Mouse (Mus musculus): ENCODE data around the gene Rps6kb2. TPM values are rescaled to one million over a fixed set of nuclear protein-coding genes. Genes with fewer than 3 reads are reported as not detected.

The Rps6kb2 gene
- polyA plus RNA-seq, 1 experiment, result 92.1 TPM

- TF ChIP-seq GATA1 (IDR thresholded peaks at IDR 0.05; ENCODE audit: low read length), result no peak
Observed at GRCm38 (mm10) chr19:4119716-4120487, 43.3 kb downstream of the Rps6kb2 start.

DNA sequence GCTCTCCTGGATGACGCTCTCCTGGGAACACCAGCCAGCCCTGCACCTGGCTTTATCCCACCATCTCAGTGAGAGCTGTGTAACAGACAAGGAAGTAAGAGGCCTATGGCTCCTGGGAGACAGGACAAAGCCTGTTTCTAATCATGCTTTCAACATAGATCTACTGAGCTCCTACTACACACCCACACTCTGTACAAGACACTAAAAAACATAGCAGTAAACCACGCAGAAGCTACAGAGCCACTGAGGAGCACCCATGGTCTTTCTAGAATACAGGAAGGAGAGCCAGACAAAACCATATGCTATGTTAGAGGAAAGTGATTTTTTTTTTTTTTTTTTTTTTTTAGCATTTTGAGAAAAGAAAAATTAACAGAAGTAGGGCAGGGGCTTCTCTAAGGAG, 44.8 kb downstream of the Rps6kb2 start:
- TF ChIP-seq GATA1 (IDR thresholded peaks at IDR 0.05; ENCODE audit: low read length), result no peak

- no peak for TF ChIP-seq GATA1 (IDR thresholded peaks at IDR 0.05; ENCODE audit: low read length)
Observed at GRCm38 (mm10) chr19:4117006-4117405, 46.1 kb downstream of the Rps6kb2 start.

GRCm38 (mm10) chr19:4115816-4116215, 47.3 kb downstream of the Rps6kb2 start:
- TF ChIP-seq GATA1 (IDR thresholded peaks at IDR 0.05; ENCODE audit: low read length), result no peak

- no peak for TF ChIP-seq GATA1 (IDR thresholded peaks at IDR 0.05; ENCODE audit: low read length)
Observed at GRCm38 (mm10) chr19:4115144-4115543, 48.0 kb downstream of the Rps6kb2 start.

- TF ChIP-seq GATA1 (IDR thresholded peaks at IDR 0.05; ENCODE audit: low read length), result no peak
Observed at GRCm38 (mm10) chr19:4114551-4114950, 48.6 kb downstream of the Rps6kb2 start.

DNA sequence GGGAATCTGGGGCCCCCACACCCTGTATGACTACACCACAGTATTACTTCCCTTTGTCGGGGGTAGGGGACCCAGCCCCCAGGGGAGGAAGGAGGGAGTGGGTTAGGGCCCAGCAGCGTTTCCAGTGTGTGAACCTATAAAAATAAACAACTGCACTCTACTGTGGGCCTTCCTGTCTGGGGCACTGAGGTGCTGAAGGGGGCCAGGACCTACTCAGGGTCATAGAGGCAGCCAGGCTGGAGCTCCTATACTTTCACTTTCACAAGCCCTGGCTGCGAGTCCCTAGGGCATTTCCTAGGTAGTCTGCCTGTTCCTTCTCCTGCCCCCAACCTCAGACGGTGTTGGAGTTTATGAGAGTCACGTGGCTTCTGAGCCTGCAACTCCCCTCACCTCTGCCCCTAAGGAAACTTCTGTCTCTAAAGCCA, 49.3 kb downstream of the Rps6kb2 start:
- TF ChIP-seq GATA1 (IDR thresholded peaks at IDR 0.05; ENCODE audit: low read length), result no peak

GRCm38 (mm10) chr19:4113186-4113805, 49.9 kb downstream of the Rps6kb2 start:
- TF ChIP-seq GATA1 (IDR thresholded peaks at IDR 0.05; ENCODE audit: low read length), result no peak

DNA sequence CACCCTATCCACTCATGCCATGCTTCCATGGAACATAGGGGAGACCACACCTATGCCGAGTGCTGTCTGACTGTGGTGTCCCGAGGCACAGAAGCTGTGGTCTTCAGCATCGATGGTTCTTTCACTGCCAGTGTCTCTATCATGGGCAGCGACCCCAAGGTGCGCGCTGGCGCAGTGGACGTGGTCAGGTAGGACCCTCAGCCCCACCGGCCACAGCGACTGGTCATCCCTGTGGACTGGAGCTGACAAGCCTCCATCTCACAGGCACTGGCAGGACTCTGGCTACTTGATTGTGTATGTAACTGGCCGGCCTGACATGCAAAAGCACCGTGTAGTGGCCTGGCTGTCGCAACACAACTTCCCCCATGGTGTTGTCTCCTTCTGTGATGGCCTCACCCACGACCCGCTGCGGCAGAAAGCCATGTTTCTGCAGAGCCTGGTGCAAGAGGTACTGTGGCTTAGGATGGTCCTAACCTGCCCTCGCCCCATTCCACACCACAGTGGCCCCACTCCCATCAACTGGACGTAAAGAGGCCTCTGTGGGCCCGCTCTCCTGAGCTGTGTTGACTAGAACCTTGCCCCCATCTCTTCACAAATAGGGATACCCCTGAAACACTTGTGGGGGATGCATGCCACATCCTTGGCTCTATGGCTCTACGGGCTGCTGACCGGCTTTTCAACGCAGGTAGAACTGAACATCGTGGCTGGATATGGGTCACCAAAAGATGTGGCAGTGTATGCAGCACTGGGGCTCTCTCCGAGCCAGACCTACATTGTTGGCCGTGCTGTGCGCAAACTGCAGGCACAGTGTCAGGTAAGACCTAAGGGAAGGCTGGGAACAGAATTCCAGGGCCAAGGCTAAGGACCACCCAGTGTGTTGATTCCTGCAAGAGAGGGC, 50.8 kb downstream of the Rps6kb2 start:
- no peak for TF ChIP-seq GATA1 (IDR thresholded peaks at IDR 0.05; ENCODE audit: low read length)

GRCm38 (mm10) chr19:4108535-4108934, 54.6 kb downstream of the Rps6kb2 start:
- no peak for TF ChIP-seq GATA1 (IDR thresholded peaks at IDR 0.05; ENCODE audit: low read length)

DNA sequence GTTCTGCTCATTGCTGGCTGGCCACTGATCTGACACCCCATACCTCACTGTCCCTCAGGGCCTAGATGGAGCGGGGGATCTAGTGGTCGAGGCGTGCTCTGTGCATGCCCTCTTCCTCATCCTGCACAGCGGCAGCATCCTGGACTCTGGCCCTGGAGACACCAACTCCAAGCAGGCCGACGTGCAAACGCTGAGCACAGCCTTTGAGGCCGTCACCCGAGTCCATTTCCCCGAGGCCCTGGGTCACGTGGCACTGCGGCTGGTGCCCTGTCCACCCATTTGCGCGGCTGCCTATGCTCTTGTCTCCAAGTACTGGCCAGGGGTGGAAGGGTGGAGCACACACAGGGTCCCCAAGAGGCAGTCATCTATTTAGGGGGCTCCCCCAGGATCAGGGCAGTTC, 56.5 kb downstream of the Rps6kb2 start:
- TF ChIP-seq GATA1 (IDR thresholded peaks at IDR 0.05; ENCODE audit: low read length), result no peak

DNA sequence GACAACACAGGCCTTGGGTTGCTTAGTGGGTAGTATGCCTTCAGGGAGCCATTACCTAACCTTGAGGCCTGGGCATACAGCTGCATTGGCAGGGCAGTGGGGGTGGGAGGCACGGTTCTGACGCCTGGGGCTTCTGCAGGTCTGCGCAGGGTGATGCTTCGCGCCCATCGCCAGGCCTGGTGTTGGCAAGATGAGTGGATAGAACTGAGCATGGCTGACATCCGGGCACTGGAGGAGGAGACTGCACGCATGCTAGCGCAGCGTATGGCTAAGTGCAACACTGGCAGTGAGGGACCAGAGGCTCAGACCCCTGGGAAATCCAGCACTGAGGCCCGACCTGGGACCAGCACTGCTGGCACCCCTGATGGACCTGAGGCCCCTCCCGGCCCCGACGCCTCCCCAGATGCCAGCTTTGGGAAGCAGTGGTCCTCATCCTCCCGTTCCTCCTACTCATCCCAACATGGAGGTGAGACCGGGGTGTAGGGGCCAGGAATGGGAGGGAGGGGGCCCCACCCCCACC, 58.4 kb downstream of the Rps6kb2 start:
- no peak for TF ChIP-seq GATA1 (IDR thresholded peaks at IDR 0.05; ENCODE audit: low read length)

Other genes with a start within 250 kb of the Rps6kb2 start
- not detected in 2 replicates for gene Aldh3b1, start 233.5 kb downstream of the Rps6kb2 start, polyA plus RNA-seq (2012)
- 0.11 TPM in 1 of 2 replicates, not detected in the other for gene Unc93b1, start 228.2 kb downstream of the Rps6kb2 start, polyA plus RNA-seq (2012)
- not detected in 2 replicates for gene Aldh3b3, start 204.7 kb downstream of the Rps6kb2 start, polyA plus RNA-seq (2012)
- not detected in 2 replicates for gene Aldh3b2, start 191.0 kb downstream of the Rps6kb2 start, polyA plus RNA-seq (2012)
- gene Acy3, start 176.8 kb downstream of the Rps6kb2 start, polyA plus RNA-seq (2012), result 5.4 and 7.1 TPM in 2 replicates
- gene Tbx10, start 170.6 kb downstream of the Rps6kb2 start, polyA plus RNA-seq (2012), result not detected in 2 replicates
- gene Nudt8, start 162.8 kb downstream of the Rps6kb2 start, polyA plus RNA-seq (2012), result 26.3 and 32.2 TPM in 2 replicates
- gene Gm49405, start 162.7 kb downstream of the Rps6kb2 start, polyA plus RNA-seq (2012), result 3.8 and 5.3 TPM in 2 replicates
- 7.2 and 8.9 TPM in 2 replicates for gene Doc2g, start 160.0 kb downstream of the Rps6kb2 start, polyA plus RNA-seq (2012)
- gene Ndufv1, start 150.5 kb downstream of the Rps6kb2 start, polyA plus RNA-seq (2012), result 378 and 401 TPM in 2 replicates
- 40.1 and 105 TPM in 2 replicates for gene Gstp1, start 125.4 kb downstream of the Rps6kb2 start, polyA plus RNA-seq (2012)
- gene Gstp2, start 117.3 kb downstream of the Rps6kb2 start, polyA plus RNA-seq (2012), result not detected in 2 replicates
- gene Gstp3, start 103.8 kb downstream of the Rps6kb2 start, polyA plus RNA-seq (2012), result 4.1 and 7.7 TPM in 2 replicates
- gene Cabp2, start 81.8 kb downstream of the Rps6kb2 start, polyA plus RNA-seq (2012), result not detected in 2 replicates
- gene Cdk2ap2, start 66.2 kb downstream of the Rps6kb2 start, polyA plus RNA-seq (2012), result 70.4 and 72.4 TPM in 2 replicates
- gene Pitpnm1, start 63.4 kb downstream of the Rps6kb2 start, polyA plus RNA-seq (2012), result 36.1 and 36.7 TPM in 2 replicates
- gene Aip, start 37.5 kb downstream of the Rps6kb2 start, polyA plus RNA-seq (2012), result 99.6 and 105 TPM in 2 replicates
- gene Gpr152, start 23.6 kb downstream of the Rps6kb2 start, polyA plus RNA-seq (2012), result not detected in 2 replicates
- gene Cabp4, start 19.3 kb downstream of the Rps6kb2 start, polyA plus RNA-seq (2012), result 0.06 TPM in 1 of 2 replicates, not detected in the other
- gene Coro1b, start 14.7 kb downstream of the Rps6kb2 start, polyA plus RNA-seq (2012), result 187 and 368 TPM in 2 replicates
- gene Ptprcap, start 9.8 kb downstream of the Rps6kb2 start, polyA plus RNA-seq (2012), result 448 and 548 TPM in 2 replicates
- 0.39 and 0.46 TPM in 2 replicates for gene Carns1, start 12.1 kb upstream of the Rps6kb2 start, polyA plus RNA-seq (2012)
- 19.4 and 24.6 TPM in 2 replicates for gene Tbc1d10c, start 27.9 kb upstream of the Rps6kb2 start, polyA plus RNA-seq (2012)
- 609 and 669 TPM in 2 replicates for gene Ppp1ca, start 28.7 kb upstream of the Rps6kb2 start, polyA plus RNA-seq (2012)
- 28.7 and 31.6 TPM in 2 replicates for gene Rad9a, start 38.3 kb upstream of the Rps6kb2 start, polyA plus RNA-seq (2012)
- not detected in 2 replicates for gene Clcf1, start 50.9 kb upstream of the Rps6kb2 start, polyA plus RNA-seq (2012)
- gene AC109138.7, start 51.0 kb upstream of the Rps6kb2 start, polyA plus RNA-seq (2012), result 30.0 TPM in 1 of 2 replicates, not detected in the other
- 21.8 and 24.7 TPM in 2 replicates for gene Pold4, start 68.5 kb upstream of the Rps6kb2 start, polyA plus RNA-seq (2012)
- 0.25 and 0.39 TPM in 2 replicates for gene Ssh3, start 105.8 kb upstream of the Rps6kb2 start, polyA plus RNA-seq (2012)
- 0.44 and 0.46 TPM in 2 replicates for gene Ankrd13d, start 119.8 kb upstream of the Rps6kb2 start, polyA plus RNA-seq (2012)
- 231 and 290 TPM in 2 replicates for gene Grk2, start 142.9 kb upstream of the Rps6kb2 start, polyA plus RNA-seq (2012)
- gene Kdm2a, start 234.9 kb upstream of the Rps6kb2 start, polyA plus RNA-seq (2012), result 51.6 and 57.8 TPM in 2 replicates